Mouse (Mus musculus): ENCODE measurements around the gene Mtx1. TPM values are rescaled to one million over a fixed set of nuclear protein-coding genes. Genes with fewer than 3 reads are reported as not detected.
A peak's percentile ranks its signal among the peaks of the same experiment; 100 is the strongest.
"Not testable (repeated sequence)": the region's sequence is repeated elsewhere in the genome, so short reads cannot be mapped to it uniquely, and the experiment has no call there.

The Mtx1 gene
- polyA plus RNA-seq, 1 experiment from 2014 or later, result 183 TPM

GRCm38 (mm10) chr3:89225321-89225815, 1.5 kb downstream of the Mtx1 start:
- WGBS, result 6% methylated on average over 12 of the region's 12 CpGs
- no peaks in the 10 kb centered on the region for H3K36me3 ChIP-seq (ENCODE audit: control insufficient read depth, insufficient read depth)
- ATAC-seq, result no peak
- peaks cover 55% of the 10 kb centered on the region for H3K4me1 ChIP-seq (replicated peaks; ENCODE audit: control insufficient read depth, insufficient read depth, low read length)
- peak overlapping the region; percentile 89 for H3K27ac ChIP-seq (ENCODE audit: low read length)
- peak overlapping the region; percentile 48 for H3K4me3 ChIP-seq (replicated peaks; ENCODE audit: low read length)
- H3K27me3 ChIP-seq (replicated peaks; ENCODE audit: control insufficient read depth, insufficient read depth, low read length), result no peaks in the 10 kb centered on the region
- H3K9ac ChIP-seq (replicated peaks; ENCODE audit: low read depth, low read length), result peak overlapping the region; percentile 58
- H3K9me3 ChIP-seq (ENCODE audit: control insufficient read depth, low read length), result no peaks in the 10 kb centered on the region
- peak overlapping the region; percentile 71 for H3K4me2 ChIP-seq (ENCODE audit: low read length)

DNA sequence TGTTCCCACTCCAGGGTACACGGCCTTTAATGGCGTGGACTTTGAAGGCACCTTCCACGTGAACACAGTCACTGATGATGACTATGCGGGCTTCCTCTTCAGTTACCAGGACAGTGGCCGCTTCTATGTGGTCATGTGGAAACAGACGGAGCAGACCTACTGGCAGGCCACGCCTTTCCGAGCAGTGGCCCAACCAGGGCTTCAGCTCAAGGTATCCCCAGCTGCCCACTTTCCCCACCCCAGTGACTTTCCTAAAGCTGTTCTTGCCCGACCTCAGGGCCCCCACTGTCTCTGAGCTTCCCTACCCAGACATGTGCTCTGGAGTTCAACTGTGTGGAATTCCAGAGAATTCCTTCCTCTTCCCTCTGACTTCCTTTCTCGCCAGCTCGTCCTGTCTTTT, 2.1 kb downstream of the Mtx1 start:
- Histone ChIP-seq H3K36me3 (ENCODE audit: control insufficient read depth, insufficient read depth) (no peaks in the 10 kb centered on the region), H3K4me1 (replicated peaks; ENCODE audit: control insufficient read depth, insufficient read depth, low read length) (peaks cover 55% of the 10 kb centered on the region), H3K9me3 (ENCODE audit: control insufficient read depth, low read length) (no peaks in the 10 kb centered on the region), H3K4me3 (replicated peaks; ENCODE audit: low read length) (peak overlapping the region; percentile 48), H3K9ac (replicated peaks; ENCODE audit: low read depth, low read length) (peak overlapping the region; percentile 58), H3K4me2 (ENCODE audit: low read length) (peak overlapping the region; percentile 71), H3K27ac (ENCODE audit: low read length) (peak overlapping the region; percentile 89), H3K27me3 (replicated peaks; ENCODE audit: control insufficient read depth, insufficient read depth, low read length) (no peaks in the 10 kb centered on the region)
- no peak for ATAC-seq
- WGBS, result 16% methylated on average over 11 of the region's 11 CpGs

GRCm38 (mm10) chr3:89221167-89221566, 5.7 kb downstream of the Mtx1 start:
- no peak for ATAC-seq
- Histone ChIP-seq H3K9ac (replicated peaks; ENCODE audit: low read depth, low read length) (no peak overlapping the region), H3K9me3 (ENCODE audit: control insufficient read depth, low read length) (no peaks in the 10 kb centered on the region), H3K36me3 (ENCODE audit: control insufficient read depth, insufficient read depth) (no peaks in the 10 kb centered on the region), H3K4me3 (replicated peaks; ENCODE audit: low read length) (no peak overlapping the region), H3K4me1 (replicated peaks; ENCODE audit: control insufficient read depth, insufficient read depth, low read length) (peaks cover 31% of the 10 kb centered on the region), H3K27me3 (replicated peaks; ENCODE audit: control insufficient read depth, insufficient read depth, low read length) (no peaks in the 10 kb centered on the region), H3K27ac (ENCODE audit: low read length) (no peak overlapping the region), H3K4me2 (ENCODE audit: low read length) (no peak overlapping the region)
- 55% methylated on average over 5 of the region's 5 CpGs for WGBS

DNA sequence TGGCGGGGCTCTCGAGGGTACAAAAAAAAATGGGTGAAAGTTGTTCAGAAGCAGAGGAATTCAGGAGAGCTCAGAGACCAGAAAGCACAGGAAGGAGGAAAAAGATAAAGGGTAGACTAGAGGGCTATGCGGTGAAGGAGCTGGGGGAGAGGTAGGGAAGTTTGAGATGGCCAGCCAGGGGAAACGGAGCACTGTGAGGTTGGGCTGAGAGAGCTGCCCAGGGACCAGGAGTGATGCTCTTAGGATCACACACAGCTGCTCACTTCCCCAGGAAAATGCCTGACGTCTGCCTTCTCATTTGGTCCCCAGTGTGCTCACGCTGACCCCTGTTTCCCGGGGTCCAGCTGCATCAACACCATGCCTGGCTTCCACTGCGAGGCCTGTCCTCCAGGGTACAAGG, 7.3 kb downstream of the Mtx1 start:
- ATAC-seq, result no peak
- Histone ChIP-seq H3K36me3 (ENCODE audit: control insufficient read depth, insufficient read depth) (no peaks in the 10 kb centered on the region), H3K4me2 (ENCODE audit: low read length) (no peak overlapping the region), H3K9me3 (ENCODE audit: control insufficient read depth, low read length) (no peaks in the 10 kb centered on the region), H3K9ac (replicated peaks; ENCODE audit: low read depth, low read length) (no peak overlapping the region), H3K4me3 (replicated peaks; ENCODE audit: low read length) (no peak overlapping the region), H3K27ac (ENCODE audit: low read length) (no peak overlapping the region), H3K27me3 (replicated peaks; ENCODE audit: control insufficient read depth, insufficient read depth, low read length) (no peaks in the 10 kb centered on the region), H3K4me1 (replicated peaks; ENCODE audit: control insufficient read depth, insufficient read depth, low read length) (peaks cover 29% of the 10 kb centered on the region)
- 52% methylated on average over 8 of the region's 8 CpGs for WGBS

- Histone ChIP-seq H3K4me2 (ENCODE audit: low read length) (no peak overlapping the region), H3K4me3 (replicated peaks; ENCODE audit: low read length) (no peak overlapping the region), H3K4me1 (replicated peaks; ENCODE audit: control insufficient read depth, insufficient read depth, low read length) (peaks cover 18% of the 10 kb centered on the region), H3K27me3 (replicated peaks; ENCODE audit: control insufficient read depth, insufficient read depth, low read length) (no peaks in the 10 kb centered on the region), H3K36me3 (ENCODE audit: control insufficient read depth, insufficient read depth) (no peaks in the 10 kb centered on the region), H3K27ac (ENCODE audit: low read length) (no peak overlapping the region), H3K9me3 (ENCODE audit: control insufficient read depth, low read length) (no peaks in the 10 kb centered on the region), H3K9ac (replicated peaks; ENCODE audit: low read depth, low read length) (no peak overlapping the region)
- no peak for ATAC-seq
- WGBS, result 72% methylated on average over 1 of the region's 1 CpGs
Measured at GRCm38 (mm10) chr3:89218271-89218670, 8.6 kb downstream of the Mtx1 start.

GRCm38 (mm10) chr3:89216407-89216806, 10.5 kb downstream of the Mtx1 start:
- H3K36me3 ChIP-seq (ENCODE audit: control insufficient read depth, insufficient read depth); H3K4me3 ChIP-seq (replicated peaks; ENCODE audit: low read length); H3K9me3 ChIP-seq (ENCODE audit: control insufficient read depth, low read length); H3K4me2 ChIP-seq (ENCODE audit: low read length); H3K27me3 ChIP-seq (replicated peaks; ENCODE audit: control insufficient read depth, insufficient read depth, low read length); H3K9ac ChIP-seq (replicated peaks; ENCODE audit: low read depth, low read length); ATAC-seq; H3K27ac ChIP-seq (ENCODE audit: low read length): not testable (repeated sequence)
- H3K4me1 ChIP-seq (replicated peaks; ENCODE audit: control insufficient read depth, insufficient read depth, low read length), result peaks cover 22% of the 10 kb centered on the region
- WGBS, result 72% methylated on average over 7 of the region's 7 CpGs

- peaks cover 22% of the 10 kb centered on the region for H3K4me1 ChIP-seq (replicated peaks; ENCODE audit: control insufficient read depth, insufficient read depth, low read length)
- WGBS, result 0% methylated on average over 6 of the region's 6 CpGs
- H3K27ac ChIP-seq (ENCODE audit: low read length), result peak overlapping the region; percentile 98
- no peak overlapping the region; the same call in 1 of the 2 replicates for H3K9ac ChIP-seq (replicated peaks; ENCODE audit: low read depth, low read length)
- no peaks in the 10 kb centered on the region for H3K9me3 ChIP-seq (ENCODE audit: control insufficient read depth, low read length)
- peak overlapping the region; percentile 87 for H3K4me2 ChIP-seq (ENCODE audit: low read length)
- ATAC-seq, result peak; percentile 43
- no peaks in the 10 kb centered on the region for H3K27me3 ChIP-seq (replicated peaks; ENCODE audit: control insufficient read depth, insufficient read depth, low read length)
- peak overlapping the region; percentile 82 for H3K4me3 ChIP-seq (replicated peaks; ENCODE audit: low read length)
- no peaks in the 10 kb centered on the region for H3K36me3 ChIP-seq (ENCODE audit: control insufficient read depth, insufficient read depth)
Measured at GRCm38 (mm10) chr3:89215853-89216252, 11.0 kb downstream of the Mtx1 start.

- Histone ChIP-seq H3K36me3 (ENCODE audit: control insufficient read depth, insufficient read depth) (peaks cover 6% of the 10 kb centered on the region; the same call in 1 of the 2 replicates), H3K27ac (ENCODE audit: low read length) (peak within 1 kb of the TSS; percentile 98), H3K4me2 (ENCODE audit: low read length) (peak within 1 kb of the TSS; percentile 87), H3K9ac (replicated peaks; ENCODE audit: low read depth, low read length) (peak within 1 kb of the TSS; percentile 80), H3K27me3 (replicated peaks; ENCODE audit: control insufficient read depth, insufficient read depth, low read length) (no peaks in the 10 kb centered on the region), H3K4me3 (replicated peaks; ENCODE audit: low read length) (peak within 1 kb of the TSS; percentile 82), H3K4me1 (replicated peaks; ENCODE audit: control insufficient read depth, insufficient read depth, low read length) (peaks cover 22% of the 10 kb centered on the region), H3K9me3 (ENCODE audit: control insufficient read depth, low read length) (no peaks in the 10 kb centered on the region)
- ATAC-seq, result peak; percentile 11
- under 1% methylated on average over 18 of the region's 19 CpGs for WGBS
Measured at GRCm38 (mm10) chr3:89214681-89215411, 12.0 kb downstream of the Mtx1 start, which contains the start of gene Thbs3. TSS of gene Thbs3 (plus strand) at chr3:89215180.

DNA sequence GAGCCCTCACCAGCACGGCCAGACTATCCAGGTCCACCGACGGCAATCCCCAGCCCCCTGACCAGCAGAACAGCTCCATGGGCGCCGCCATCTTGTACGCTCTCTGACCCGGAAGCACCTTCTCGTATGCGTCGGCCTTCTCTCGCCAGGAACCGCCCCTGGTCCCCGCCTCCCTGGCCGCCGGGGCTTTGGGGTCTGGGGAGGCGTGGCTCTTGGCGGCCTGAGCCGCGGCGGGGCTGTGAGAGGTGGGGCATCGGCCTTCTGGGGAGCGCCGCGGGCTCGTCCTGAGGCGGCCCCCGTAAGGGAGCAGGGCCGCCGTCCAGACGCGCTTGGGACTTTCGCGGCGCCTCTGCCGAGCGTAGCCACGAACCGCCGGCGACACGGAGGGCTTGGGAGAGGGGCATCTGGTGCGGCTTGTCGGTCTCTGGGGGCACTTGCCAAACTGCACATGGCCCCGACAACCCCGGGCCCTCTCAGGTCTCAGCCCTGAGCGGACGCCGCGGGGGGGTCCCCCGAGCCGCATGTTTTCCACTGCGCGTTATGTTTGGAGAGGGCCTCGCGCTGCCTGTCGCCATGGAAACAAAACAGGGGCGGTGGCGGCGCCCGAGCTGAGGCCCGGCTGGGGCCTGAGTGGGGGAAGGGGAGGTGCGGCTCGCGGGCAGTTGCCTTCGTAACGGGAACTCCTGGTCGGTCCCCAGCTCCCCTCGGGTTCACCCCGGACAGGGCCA, 12.9 kb downstream of the Mtx1 start:
- Histone ChIP-seq H3K36me3 (ENCODE audit: control insufficient read depth, insufficient read depth) (peaks cover 11% of the 10 kb centered on the region; the same call in 1 of the 2 replicates), H3K4me3 (replicated peaks; ENCODE audit: low read length) (peak overlapping the region; percentile 82), H3K4me1 (replicated peaks; ENCODE audit: control insufficient read depth, insufficient read depth, low read length) (peaks cover 22% of the 10 kb centered on the region), H3K9me3 (ENCODE audit: control insufficient read depth, low read length) (no peaks in the 10 kb centered on the region), H3K9ac (replicated peaks; ENCODE audit: low read depth, low read length) (peak overlapping the region; percentile 80), H3K27ac (ENCODE audit: low read length) (peak overlapping the region; percentile 98), H3K27me3 (replicated peaks; ENCODE audit: control insufficient read depth, insufficient read depth, low read length) (no peaks in the 10 kb centered on the region), H3K4me2 (ENCODE audit: low read length) (peak overlapping the region; percentile 87)
- under 1% methylated on average over 60 of the region's 69 CpGs for WGBS
- peak; percentile 86 for ATAC-seq

All from forebrain, embryonic 16.5 days (tissue).